Comparison of ENCODE assay signal across 8 mouse cellular contexts in the genomic region with DNA sequence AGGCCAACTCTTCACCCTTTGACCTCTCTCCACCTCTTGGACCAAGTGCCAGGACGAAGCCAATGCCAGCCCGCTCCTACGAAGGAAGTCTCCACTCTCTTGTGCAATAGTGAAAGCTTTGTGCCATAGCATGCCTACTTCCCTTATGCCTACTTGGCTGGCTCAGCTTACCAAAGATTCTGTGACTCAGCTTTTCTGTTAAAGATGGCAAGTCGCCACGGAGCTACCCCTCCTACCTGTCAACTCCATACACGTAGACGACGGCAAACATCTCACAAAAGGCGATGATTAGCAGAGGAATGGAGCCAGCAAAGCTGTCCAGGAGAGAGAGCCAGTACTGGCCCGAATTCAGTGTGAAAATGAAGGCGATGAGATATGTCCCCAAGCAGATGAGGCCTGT. TPM values are rescaled to one million over a fixed set of nuclear protein-coding genes. Genes with fewer than 3 reads are reported as not detected.
DNase-seq lines count a peak whose midpoint lies in the region; TF ChIP-seq lines count a peak whose summit lies in the region.
"Had no signal": no experiment of that assay in that cellular context is flagged by ENCODE, and none has a peak within 500 bp of the region (broad histone marks: within the 10 kb centered on the region; RNA-seq: fewer than 3 reads in every experiment).

No protein-coding gene starts in this region.

- intact Hi-C loops in heart, postnatal 10 days (cut with DNase I), result no loop called here

- H3K4me1 ChIP-seq in kidney, adult 2 months (ENCODE audit: control insufficient read depth, insufficient read depth, low read length), result peaks cover 65% of the 10 kb centered on the region

- no peak for TF ChIP-seq CTCF in kidney, adult 2 months (conservative IDR thresholded peaks at IDR 0.05; ENCODE audit: insufficient read depth, insufficient read length, low read depth, low read length)

- H3K36me3 ChIP-seq in kidney, adult 2 months (ENCODE audit: control insufficient read depth, insufficient read depth, low read length), result no peaks in the 10 kb centered on the region; the same call in 1 of the 2 replicates

- TF ChIP-seq POLR2A in kidney, adult 2 months (IDR thresholded peaks at IDR 0.05; ENCODE audit: low read depth, low read length), result no peak

- WGBS in kidney, adult 2 months, result 63% methylated on average over 11 of the region's 11 CpGs

- peak overlapping the region; percentile 79 for H3K27ac ChIP-seq in kidney, adult 2 months (ENCODE audit: insufficient read depth, low read depth, low read length)

- H3K27me3 ChIP-seq in kidney, adult 2 months (replicated peaks; ENCODE audit: control insufficient read depth, insufficient read depth, low read length), result no peaks in the 10 kb centered on the region

- H3K4me3 ChIP-seq in kidney, adult 2 months (ENCODE audit: insufficient read depth, low read depth, low read length), result no peak overlapping the region

- peak; percentile 73 for DNase-seq in kidney, adult 2 months
- DNase-seq in kidney, postnatal 14 days, result no peak
- peak; percentile 72 for DNase-seq in brain, adult 2 months (ENCODE audit: low read depth, low spot score)
- peak; percentile 44 to 58 for DNase-seq in heart, postnatal 10 days
- DNase-seq in monocyte, adult 2 months (ENCODE audit: low read depth in 1 of 2, low spot score in 2 of 2), result peak; percentile 11 to 35
- no peak for DNase-seq in yolk sac, embryonic 10.5 days (ENCODE audit: low spot score)
- DNase-seq in spleen, postnatal 36 days (ENCODE audit: low spot score in 2 of 2), result no peak
- DNase-seq: gastrocnemius, postnatal 10 days had no signal

RNA-seq across cellular contexts. Expression of a gene that starts 5.9 kb away (rescaled TPM):
- 438 and 863 TPM in 2 replicates for polyA plus RNA-seq in kidney, adult 2 months (2012; rRNA removed)
- not detected for total RNA-seq in heart, postnatal 10 days (2021)

RNA-seq across cellular contexts. Expression of a gene that starts 21.0 kb away (rescaled TPM):
- 884 and 1,011 TPM in 2 replicates for polyA plus RNA-seq in kidney, adult 2 months (2012; rRNA removed)
- under 1 TPM in 1 of 2 experiments, not detected in 1; 0.10 TPM for total RNA-seq in heart, postnatal 10 days (2021)
- total RNA-seq: gastrocnemius, postnatal 10 days had no signal

RNA-seq across cellular contexts. Expression of a gene that starts 49.2 kb away (rescaled TPM):
- polyA plus RNA-seq in kidney, adult 2 months (2012; rRNA removed), result 104 and 109 TPM in 2 replicates
- total RNA-seq in heart, postnatal 10 days (2021), result 100 to 1,000 TPM; 160 to 180 TPM

RNA-seq across cellular contexts. Expression of a gene that starts 57.0 kb away (rescaled TPM):
- polyA plus RNA-seq in kidney, adult 2 months (2012; rRNA removed), result 6.4 and 7.4 TPM in 2 replicates
- total RNA-seq in heart, postnatal 10 days (2021), result under 1 TPM; 0.12 to 0.50 TPM

Comparison
In these comparisons a context has a peak if more than half of its experiments do, and no peak if none do; other contexts are left out.
1. DNase-seq: peak in kidney, adult 2 months (single experiment), brain, adult 2 months (single experiment), heart, postnatal 10 days (2 of 2) and monocyte, adult 2 months (2 of 2); none in kidney, postnatal 14 days (single experiment), yolk sac, embryonic 10.5 days (single experiment) and spleen, postnatal 36 days (0 of 2).